Mouse (Mus musculus) myocyte (in vitro differentiated cells): ENCODE measurements around the gene Necab2. TPM values are rescaled to one million over a fixed set of nuclear protein-coding genes. Genes with fewer than 3 reads are reported as not detected.

ENCODE experiments used
- H3K27me3 ChIP-seq: one replicate; pipeline ENCODE4 v1.6.1; 2011; ENCODE audit not compliant: control insufficient read depth, insufficient read depth, insufficient read length
- H3K36me3 ChIP-seq: one replicate; pipeline ENCODE4 v1.6.1; 2011; ENCODE audit not compliant: control insufficient read depth, insufficient read depth
- H3K4me2 ChIP-seq: one replicate; pipeline ENCODE4 v1.6.1; 2011; ENCODE audit warnings: low read depth, control low read depth
- H3K4me3 ChIP-seq: one replicate; pipeline ENCODE4 v1.5.1; 2011; ENCODE audit warnings: mild to moderate bottlenecking, control low read depth, moderate library complexity
- H3K79me2 ChIP-seq: one replicate; pipeline ENCODE4 v1.6.1; 2011; ENCODE audit not compliant: control insufficient read depth, insufficient read depth
- H3ac ChIP-seq: one replicate; pipeline ENCODE4 v1.6.1; 2011; ENCODE audit not compliant: control insufficient read depth, insufficient read length
- CEBPB ChIP-seq: IDR thresholded peaks from 2 replicates; pipeline ENCODE4 v1.6.1; 2011; ENCODE audit warnings: mild to moderate bottlenecking, moderate library complexity; ENCODE audit not compliant: poor library complexity, insufficient read depth, severe bottlenecking
- E2F4 ChIP-seq: IDR thresholded peaks from one replicate; pipeline ENCODE4 v1.6.1; 2011; ENCODE audit warnings: mild to moderate bottlenecking, control low read depth, moderate library complexity; ENCODE audit not compliant: insufficient read depth
- MAX ChIP-seq: IDR thresholded peaks from one replicate; pipeline ENCODE4 v1.6.1; 2011; ENCODE audit warnings: low read depth, mild to moderate bottlenecking, control low read depth
- MYOD1 ChIP-seq, 3 experiments: IDR thresholded peaks; one replicate each; pipeline ENCODE4 v1.6.1; 2011; ENCODE audit warnings: control low read depth in 2 of 3, low read depth in 2 of 3, mild to moderate bottlenecking in 2 of 3, moderate library complexity in 1 of 3; ENCODE audit not compliant: insufficient read length in 2 of 3, control insufficient read depth in 1 of 3
- MYOG ChIP-seq, 3 experiments: IDR thresholded peaks; one replicate each; pipeline ENCODE4 v1.6.1; 2011; ENCODE audit warnings: control low read depth in 2 of 3, low read depth in 2 of 3, mild to moderate bottlenecking in 2 of 3; ENCODE audit not compliant: insufficient read length in 2 of 3, control insufficient read depth in 1 of 3, insufficient read depth in 1 of 3
- POLR2A ChIP-seq: IDR thresholded peaks from one replicate; pipeline ENCODE4 v1.6.1; 2011; ENCODE audit warnings: low read depth, mild to moderate bottlenecking, control low read depth, moderate library complexity; ENCODE audit not compliant: insufficient read length
- POLR2AphosphoS2 ChIP-seq: IDR thresholded peaks from one replicate; pipeline ENCODE4 v1.6.1; 2011; ENCODE audit warnings: low read depth, control low read depth; ENCODE audit not compliant: insufficient read length
- REST ChIP-seq: IDR thresholded peaks from one replicate; pipeline ENCODE4 v1.6.1; 2011; ENCODE audit warnings: mild to moderate bottlenecking, control low read depth, moderate library complexity; ENCODE audit not compliant: insufficient read depth, insufficient read length
- SRF ChIP-seq: IDR thresholded peaks from one replicate; pipeline ENCODE4 v1.6.1; 2011; ENCODE audit warnings: low read depth; ENCODE audit not compliant: control insufficient read depth, insufficient read length
- TCF12 ChIP-seq: IDR thresholded peaks from one replicate; pipeline ENCODE4 v1.6.1; 2011; ENCODE audit warnings: mild to moderate bottlenecking, control low read depth; ENCODE audit not compliant: poor library complexity, insufficient read depth, severe bottlenecking
- TCF3 ChIP-seq: IDR thresholded peaks from one replicate; pipeline ENCODE4 v1.6.1; 2011; ENCODE audit warnings: low read depth, control low read depth; ENCODE audit not compliant: insufficient read length
- USF1 ChIP-seq: IDR thresholded peaks from one replicate; pipeline ENCODE4 v1.6.1; 2011; ENCODE audit warnings: low read depth, mild to moderate bottlenecking, control low read depth, moderate library complexity
- polyA plus RNA-seq: library from polyadenylated mRNA; unstranded; fragments of >200 nt; fragmentation: generic; extraction: Trizol; gene quantifications from one replicate; pipeline ENCODE4 v1.2.1, GENCODE M21; 2012; ENCODE audit warnings: missing spikeins

The Necab2 gene
- polyA plus RNA-seq, 1 experiment, result not detected

DNA sequence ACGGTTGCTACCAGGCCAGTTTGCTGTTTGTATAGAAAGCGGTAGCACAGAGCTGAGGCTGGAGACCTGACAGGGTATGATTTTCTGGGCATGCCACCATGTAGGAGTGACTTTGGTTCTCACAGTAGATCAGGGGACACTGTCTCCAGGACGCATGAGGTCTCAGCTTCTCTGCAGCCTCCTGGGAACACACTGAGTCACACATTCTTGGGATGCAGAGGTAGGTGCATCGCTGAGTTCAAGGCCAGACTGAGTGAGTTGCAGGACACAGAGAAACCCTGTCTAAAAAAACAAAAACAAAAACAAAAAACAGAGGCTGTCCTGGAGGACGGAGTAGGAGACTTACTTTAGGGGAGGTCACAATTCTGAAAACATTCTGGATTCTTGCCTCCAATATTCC lies 6.4 kb downstream of the Necab2 start:
- no peaks in the 10 kb centered on the region for H3K27me3 ChIP-seq
- no peaks in the 10 kb centered on the region for H3K79me2 ChIP-seq
- TF ChIP-seq POLR2A (no peak), CEBPB (no peak), E2F4 (no peak), MAX (no peak), USF1 (no peak), TCF3 (no peak), REST (no peak), SRF (no peak), MYOD1 (IDR thresholded peaks at IDR 0.05; ENCODE audit: control insufficient read depth in 1 of 3, insufficient read length in 2 of 3, low read depth in 2 of 3) (no peak), TCF12 (no peak), POLR2AphosphoS2 (no peak), MYOG (IDR thresholded peaks at IDR 0.05; ENCODE audit: control insufficient read depth in 1 of 3, insufficient read depth in 1 of 3, insufficient read length in 2 of 3, low read depth in 2 of 3) (no peak)
- no peak overlapping the region for H3K4me2 ChIP-seq
- no peak overlapping the region for H3K4me3 ChIP-seq
- H3ac ChIP-seq, result no peak overlapping the region
- no peaks in the 10 kb centered on the region for H3K36me3 ChIP-seq

- Histone ChIP-seq H3ac (no peak overlapping the region), H3K4me2 (no peak overlapping the region), H3K4me3 (no peak overlapping the region), H3K79me2 (no peaks in the 10 kb centered on the region), H3K36me3 (no peaks in the 10 kb centered on the region), H3K27me3 (peaks cover 13% of the 10 kb centered on the region)
- TF ChIP-seq TCF3 (no peak), E2F4 (no peak), CEBPB (no peak)
Measured at GRCm38 (mm10) chr8:119456045-119456444, 9.5 kb downstream of the Necab2 start.

DNA sequence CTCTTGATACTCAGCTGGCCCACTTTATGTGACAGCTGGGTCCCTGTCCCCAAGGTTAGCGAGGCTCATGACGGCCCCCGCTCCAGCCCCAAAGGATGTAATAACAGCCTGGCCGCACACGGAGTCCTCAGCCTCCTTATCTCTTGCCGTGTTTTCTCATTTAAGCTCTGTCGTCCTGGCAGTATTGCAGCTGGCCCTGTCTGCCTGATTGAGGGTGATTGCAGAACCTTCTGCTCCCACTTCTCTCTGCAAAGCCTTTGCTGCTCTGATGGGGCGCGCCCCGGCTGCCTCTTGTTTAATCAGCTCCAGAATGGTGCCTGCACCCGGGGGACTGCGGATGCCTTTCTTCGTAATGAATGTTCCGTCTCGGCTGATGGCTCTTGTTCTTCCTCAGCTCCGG lies 13.2 kb downstream of the Necab2 start:
- TF ChIP-seq TCF12, result no peak
- TF ChIP-seq TCF3, result no peak
- no peak for TF ChIP-seq MYOD1 (IDR thresholded peaks at IDR 0.05; ENCODE audit: control insufficient read depth in 1 of 3, insufficient read length in 2 of 3, low read depth in 2 of 3)
- no peak for TF ChIP-seq MAX
- TF ChIP-seq POLR2A, result no peak
- H3K27me3 ChIP-seq, result peaks cover 50% of the 10 kb centered on the region
- H3K4me2 ChIP-seq, result no peak overlapping the region
- no peak overlapping the region for H3K4me3 ChIP-seq
- no peak overlapping the region for H3ac ChIP-seq
- no peaks in the 10 kb centered on the region for H3K79me2 ChIP-seq
- no peaks in the 10 kb centered on the region for H3K36me3 ChIP-seq

GRCm38 (mm10) chr8:119461356-119461755 lies 14.8 kb downstream of the Necab2 start:
- H3K79me2 ChIP-seq, result no peaks in the 10 kb centered on the region
- H3K4me2 ChIP-seq, result no peak overlapping the region
- no peak overlapping the region for H3K4me3 ChIP-seq
- H3ac ChIP-seq, result no peak overlapping the region
- peaks cover 66% of the 10 kb centered on the region for H3K27me3 ChIP-seq
- TF ChIP-seq USF1, result no peak
- no peak for TF ChIP-seq TCF12
- H3K36me3 ChIP-seq, result no peaks in the 10 kb centered on the region

- H3K27me3 ChIP-seq, result peaks cover 88% of the 10 kb centered on the region
- no peak overlapping the region for H3K4me3 ChIP-seq
- no peaks in the 10 kb centered on the region for H3K79me2 ChIP-seq
- no peak overlapping the region for H3K4me2 ChIP-seq
- H3K36me3 ChIP-seq, result no peaks in the 10 kb centered on the region
- H3ac ChIP-seq, result no peak overlapping the region
- TF ChIP-seq POLR2A (no peak), USF1 (no peak), SRF (no peak), POLR2AphosphoS2 (no peak), MYOD1 (IDR thresholded peaks at IDR 0.05; ENCODE audit: control insufficient read depth in 1 of 3, insufficient read length in 2 of 3, low read depth in 2 of 3) (no peak), MYOG (IDR thresholded peaks at IDR 0.05; ENCODE audit: control insufficient read depth in 1 of 3, insufficient read depth in 1 of 3, insufficient read length in 2 of 3, low read depth in 2 of 3) (no peak), TCF12 (no peak), TCF3 (no peak), E2F4 (no peak), MAX (no peak)
Measured at GRCm38 (mm10) chr8:119463709-119464108, 17.2 kb downstream of the Necab2 start.

- no peaks in the 10 kb centered on the region for H3K36me3 ChIP-seq
- peaks cover 99% of the 10 kb centered on the region for H3K27me3 ChIP-seq
- no peak overlapping the region for H3K4me2 ChIP-seq
- H3K4me3 ChIP-seq, result no peak overlapping the region
- no peaks in the 10 kb centered on the region for H3K79me2 ChIP-seq
- TF ChIP-seq E2F4 (no peak), SRF (no peak), TCF3 (no peak), POLR2A (no peak), CEBPB (no peak), TCF12 (no peak), MAX (no peak), USF1 (no peak), POLR2AphosphoS2 (no peak), MYOG (IDR thresholded peaks at IDR 0.05; ENCODE audit: control insufficient read depth in 1 of 3, insufficient read depth in 1 of 3, insufficient read length in 2 of 3, low read depth in 2 of 3) (no peak), MYOD1 (IDR thresholded peaks at IDR 0.05; ENCODE audit: control insufficient read depth in 1 of 3, insufficient read length in 2 of 3, low read depth in 2 of 3) (no peak), REST (no peak)
- no peak overlapping the region for H3ac ChIP-seq
Measured at GRCm38 (mm10) chr8:119466105-119466504, 19.6 kb downstream of the Necab2 start.
